Mouse (Mus musculus) erythroblast, embryonic 14.5 days (primary cell): Measurements from ENCODE around the gene Parvb. TPM values are rescaled to one million over a fixed set of nuclear protein-coding genes. Genes with fewer than 3 reads are reported as not detected.

Source experiments
- H3K27me3 ChIP-seq: 2 replicates; pipeline ENCODE4 v1.6.1; 2012; ENCODE audit warnings: inconsistent platforms; ENCODE audit not compliant: control insufficient read depth
- H3K36me3 ChIP-seq: 2 replicates; pipeline ENCODE4 v1.6.1; 2012; ENCODE audit warnings: mild to moderate bottlenecking, inconsistent platforms; ENCODE audit not compliant: control insufficient read depth
- H3K4me1 ChIP-seq: 2 replicates; pipeline ENCODE4 v1.6.1; 2012; ENCODE audit warnings: inconsistent platforms; ENCODE audit not compliant: control insufficient read depth
- H3K4me3 ChIP-seq: replicated peaks from 2 replicates; pipeline ENCODE3; 2012; ENCODE audit warnings: moderate library complexity, mild to moderate bottlenecking, inconsistent platforms
- H3K9me3 ChIP-seq: 2 replicates; pipeline ENCODE4 v1.6.1; 2012; ENCODE audit warnings: low read length, inconsistent platforms, mixed read lengths; ENCODE audit not compliant: control insufficient read depth
- GATA1 ChIP-seq: IDR thresholded peaks from 2 replicates; pipeline ENCODE4 v1.6.1; 2012; ENCODE audit warnings: low read length, inconsistent platforms, mixed read lengths
- TAL1 ChIP-seq: IDR thresholded peaks from 3 replicates; pipeline ENCODE4 v1.6.1; 2012; ENCODE audit warnings: low read length, inconsistent platforms, mixed read lengths
- polyA plus RNA-seq: library from polyadenylated mRNA; stranded (reverse); fragments of >175 nt; gene quantifications from 2 replicates; pipeline ENCODE4 v1.2.3, GENCODE M21; 2012

The Parvb gene
- polyA plus RNA-seq, 1 experiment, result 6.3 TPM

- H3K4me1 ChIP-seq, result peaks cover 57% of the 10 kb centered on the region
- H3K36me3 ChIP-seq, result peaks cover 20% of the 10 kb centered on the region
- peak overlapping the region; percentile 95 for H3K4me3 ChIP-seq
- TF ChIP-seq GATA1 (peak; percentile 56), TAL1 (peak; percentile 55)
- no peaks in the 10 kb centered on the region for H3K9me3 ChIP-seq
- peaks cover under 1% of the 10 kb centered on the region; the same call in 1 of the 2 replicates for H3K27me3 ChIP-seq
Observed at GRCm38 (mm10) chr15:84231113-84231712, 630 bp upstream of the Parvb start.

- no peaks in the 10 kb centered on the region; the same call in 1 of the 2 replicates for H3K27me3 ChIP-seq
- peak overlapping the region; percentile 95 for H3K4me3 ChIP-seq
- no peaks in the 10 kb centered on the region for H3K9me3 ChIP-seq
- H3K36me3 ChIP-seq, result peaks cover 28% of the 10 kb centered on the region
- H3K4me1 ChIP-seq, result peaks cover 60% of the 10 kb centered on the region
- TF ChIP-seq GATA1, result no peak
- TF ChIP-seq TAL1, result no peak
Observed at GRCm38 (mm10) chr15:84232609-84233008, 766 bp downstream of the Parvb start.

GRCm38 (mm10) chr15:84234794-84235581, 3.1 kb downstream of the Parvb start:
- Histone ChIP-seq H3K4me1 (peaks cover 71% of the 10 kb centered on the region), H3K4me3 (no peak overlapping the region)
- no peak for TF ChIP-seq TAL1
- TF ChIP-seq GATA1, result no peak

GRCm38 (mm10) chr15:84235646-84236045, 3.8 kb downstream of the Parvb start:
- Histone ChIP-seq H3K4me1 (peaks cover 64% of the 10 kb centered on the region), H3K36me3 (peaks cover 32% of the 10 kb centered on the region), H3K27me3 (no peaks in the 10 kb centered on the region; the same call in none of the 2 replicates), H3K9me3 (no peaks in the 10 kb centered on the region), H3K4me3 (no peak overlapping the region)
- TF ChIP-seq TAL1, result no peak
- no peak for TF ChIP-seq GATA1

More at GRCm38 (mm10) chr15:84234794-84235581, 3.1 kb downstream of the Parvb start:
- peaks cover 32% of the 10 kb centered on the region for H3K36me3 ChIP-seq
- H3K27me3 ChIP-seq, result no peaks in the 10 kb centered on the region; the same call in none of the 2 replicates
- no peaks in the 10 kb centered on the region for H3K9me3 ChIP-seq

GRCm38 (mm10) chr15:84238552-84238951, 6.7 kb downstream of the Parvb start:
- no peaks in the 10 kb centered on the region; the same call in none of the 2 replicates for H3K27me3 ChIP-seq
- H3K36me3 ChIP-seq, result peaks cover 43% of the 10 kb centered on the region
- H3K4me3 ChIP-seq, result no peak overlapping the region
- H3K4me1 ChIP-seq, result peaks cover 38% of the 10 kb centered on the region
- TF ChIP-seq TAL1 (no peak), GATA1 (no peak)
- H3K9me3 ChIP-seq, result no peaks in the 10 kb centered on the region

GRCm38 (mm10) chr15:84238991-84239401, 7.2 kb downstream of the Parvb start:
- peaks cover 42% of the 10 kb centered on the region for H3K36me3 ChIP-seq
- no peaks in the 10 kb centered on the region for H3K9me3 ChIP-seq
- H3K4me1 ChIP-seq, result peaks cover 34% of the 10 kb centered on the region
- H3K4me3 ChIP-seq, result no peak overlapping the region
- TF ChIP-seq GATA1 (no peak), TAL1 (no peak)
- no peaks in the 10 kb centered on the region; the same call in none of the 2 replicates for H3K27me3 ChIP-seq

GRCm38 (mm10) chr15:84241520-84241919, 9.7 kb downstream of the Parvb start:
- peaks cover 29% of the 10 kb centered on the region for H3K36me3 ChIP-seq
- no peak overlapping the region for H3K4me3 ChIP-seq
- TF ChIP-seq GATA1, result no peak
- TF ChIP-seq TAL1, result no peak
- H3K9me3 ChIP-seq, result peaks cover 1% of the 10 kb centered on the region
- H3K4me1 ChIP-seq, result peaks cover 25% of the 10 kb centered on the region
- no peaks in the 10 kb centered on the region; the same call in none of the 2 replicates for H3K27me3 ChIP-seq

GRCm38 (mm10) chr15:84245104-84245503, 13.3 kb downstream of the Parvb start:
- TF ChIP-seq GATA1 (no peak), TAL1 (no peak)
- peaks cover 33% of the 10 kb centered on the region for H3K36me3 ChIP-seq
- peaks cover 11% of the 10 kb centered on the region for H3K9me3 ChIP-seq
- H3K4me3 ChIP-seq, result no peak overlapping the region
- H3K27me3 ChIP-seq, result no peaks in the 10 kb centered on the region
- H3K4me1 ChIP-seq, result peaks cover 6% of the 10 kb centered on the region

GRCm38 (mm10) chr15:84246195-84246594, 14.4 kb downstream of the Parvb start:
- Histone ChIP-seq H3K36me3 (peaks cover 33% of the 10 kb centered on the region), H3K4me1 (peaks cover 6% of the 10 kb centered on the region), H3K4me3 (no peak overlapping the region), H3K9me3 (peaks cover 11% of the 10 kb centered on the region), H3K27me3 (no peaks in the 10 kb centered on the region)
- TF ChIP-seq GATA1 (no peak), TAL1 (no peak)

- no peak for TF ChIP-seq TAL1
- no peak for TF ChIP-seq GATA1
- peaks cover 6% of the 10 kb centered on the region for H3K4me1 ChIP-seq
- peaks cover 31% of the 10 kb centered on the region for H3K36me3 ChIP-seq
- H3K9me3 ChIP-seq, result peaks cover 11% of the 10 kb centered on the region
- H3K27me3 ChIP-seq, result no peaks in the 10 kb centered on the region
- H3K4me3 ChIP-seq, result no peak overlapping the region
Observed at GRCm38 (mm10) chr15:84247309-84247708, 15.5 kb downstream of the Parvb start.
